Mouse (Mus musculus) kidney, postnatal 25 days (tissue): Measurements from ENCODE around the gene Lkaaear1.

Experiments used
- DNase-seq, 2 experiments: peaks; one replicate each; pipeline ENCODE4 v3.0.0; 2021; ENCODE audit warnings: mixed read lengths in 2 of 2

Gene Lkaaear1

DNA sequence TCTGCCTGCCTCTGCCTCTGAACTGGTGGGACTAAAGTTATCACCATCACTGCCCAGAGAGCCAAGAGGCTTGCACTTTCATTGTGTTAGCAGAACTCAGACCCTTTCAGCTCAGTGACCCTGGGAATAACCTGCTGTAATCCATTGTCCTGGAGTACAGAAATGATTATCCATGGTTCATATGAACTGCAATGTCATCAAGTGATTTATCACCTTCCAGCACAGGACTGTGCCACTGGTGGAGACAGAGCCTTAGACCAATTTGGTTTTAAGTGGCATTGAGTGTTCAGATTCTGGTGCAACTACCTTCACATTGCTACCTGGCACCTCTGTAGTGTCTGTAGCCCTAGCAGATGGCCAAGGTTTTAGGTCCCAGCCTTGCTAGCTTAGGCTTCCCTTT, 45.2 kb downstream of the Lkaaear1 start:
- no peak for DNase-seq

DNA sequence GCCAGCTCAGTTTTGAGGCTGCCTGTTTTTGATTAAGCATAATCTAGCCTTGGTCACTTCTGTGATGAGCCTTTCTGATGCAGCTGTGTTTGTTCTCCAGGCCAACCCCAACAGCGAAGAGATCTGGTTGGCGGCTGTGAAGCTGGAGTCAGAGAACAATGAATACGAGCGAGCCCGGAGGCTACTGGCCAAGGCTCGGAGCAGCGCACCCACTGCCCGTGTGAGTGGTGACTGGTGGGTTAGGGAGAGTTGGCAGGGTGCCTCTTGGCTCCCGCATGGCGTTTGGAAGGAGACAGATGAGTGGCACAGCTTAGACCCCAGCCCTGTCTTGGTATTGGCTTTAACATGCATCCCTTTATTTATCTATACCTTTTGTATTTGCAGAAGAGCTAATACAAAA, 49.3 kb downstream of the Lkaaear1 start:
- DNase-seq, result no peak
